Mouse (Mus musculus) cerebellum, postnatal 4 days (tissue): Measurements from ENCODE around the gene Gria4.
"Not testable (repeated sequence)": the region's sequence is repeated elsewhere in the genome, so short reads cannot be mapped to it uniquely, and the experiment has no call there.

Experiments used
- DNase-seq, 2 experiments: peaks; one replicate each; pipeline ENCODE4 v3.0.0; 2022; ENCODE audit warnings: low spot score in 2 of 2, mixed read lengths in 1 of 2

The Gria4 gene

DNA sequence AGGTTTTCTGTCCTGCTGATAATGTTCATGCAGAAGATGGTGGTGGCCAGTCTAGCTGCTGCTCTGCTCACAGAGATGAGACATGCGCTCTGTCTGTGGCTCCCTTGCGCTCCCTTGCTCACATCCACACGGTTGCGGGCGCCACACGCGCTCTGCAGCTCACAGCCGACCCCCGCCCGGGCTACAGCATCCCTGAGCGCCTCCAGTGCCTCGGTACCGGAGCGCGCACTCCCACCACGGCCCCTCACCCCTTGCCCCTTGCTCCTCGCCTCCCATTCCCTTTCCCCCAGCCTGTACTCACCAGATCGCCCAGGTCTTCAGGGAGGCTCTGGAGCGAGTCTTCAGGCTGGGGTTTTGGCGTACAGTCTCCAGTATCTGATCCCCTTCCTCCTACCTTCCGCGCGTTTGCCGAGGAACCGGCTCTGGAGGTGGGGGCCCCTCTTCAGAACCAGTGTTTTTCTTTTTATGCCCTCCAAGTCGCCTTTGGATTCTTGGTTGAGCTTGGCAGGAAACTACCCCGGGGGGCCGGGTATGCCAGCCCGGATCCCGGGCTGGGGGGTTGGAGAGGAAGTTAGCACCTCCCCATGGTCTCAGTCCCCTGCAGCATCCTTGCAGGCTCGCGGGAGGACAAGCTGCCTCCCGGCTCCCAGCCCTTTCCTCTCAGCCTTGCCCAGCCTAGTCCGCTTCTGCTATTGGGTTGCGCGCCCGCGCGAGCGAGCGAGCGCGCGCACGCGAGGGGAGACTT is at the start of gene Gria4:
Gria4 (minus strand) TSS at position 691 of the 745 bp plus-strand sequence.
- DNase-seq: peak; percentile 69 to 85

- not testable (repeated sequence) for DNase-seq
These were observed 14.9 kb upstream of the Gria4 start for GRCm38 (mm10) chr9:4810941-4811340.

DNA sequence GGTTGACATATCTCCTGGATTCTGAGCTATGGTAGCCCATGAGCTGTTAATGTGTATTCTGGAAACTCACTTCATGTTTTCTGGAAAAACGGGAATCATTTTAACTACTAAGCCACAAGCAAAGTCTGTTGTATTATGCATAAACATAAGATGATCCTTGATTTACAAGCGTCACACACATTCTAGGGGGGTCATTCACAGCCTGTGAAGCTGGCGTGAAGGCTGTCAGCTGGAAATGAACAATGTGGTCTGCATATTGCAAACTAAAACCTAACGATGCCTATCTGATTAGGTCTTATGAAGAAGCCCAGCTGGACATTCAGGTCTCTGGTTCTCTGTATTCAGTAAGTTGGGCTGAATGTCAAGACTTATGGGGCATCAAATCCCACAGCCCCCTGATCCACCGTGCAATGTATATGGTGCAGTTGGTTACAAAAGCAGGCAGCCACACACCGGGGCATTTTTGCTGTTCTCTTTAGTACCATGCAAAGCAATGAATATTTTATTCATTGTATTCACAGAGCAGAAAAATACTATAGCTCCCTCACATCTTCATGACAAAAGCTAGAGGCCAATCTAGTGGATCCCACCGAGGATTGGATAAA is 7.2 kb upstream of the Gria4 start:
- no peak for DNase-seq

DNA sequence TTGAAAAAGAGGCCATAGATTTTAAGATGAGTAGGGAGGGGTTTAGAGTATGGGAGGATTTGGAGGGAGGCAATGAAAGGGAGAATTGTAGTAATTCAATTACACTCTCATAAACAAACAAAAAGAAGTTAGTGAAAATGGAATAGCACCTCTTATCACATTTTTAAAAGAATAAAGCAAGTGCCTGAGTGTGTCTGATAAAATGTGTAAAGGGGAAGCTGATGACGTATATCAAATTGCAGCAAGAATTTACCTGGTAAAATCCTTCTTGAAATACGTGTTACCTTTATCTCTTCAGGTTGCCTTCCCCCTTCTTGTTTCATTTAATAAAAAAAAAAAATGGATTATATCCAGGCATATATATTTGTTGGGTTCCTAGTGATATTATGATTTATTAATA is 1.4 kb upstream of the Gria4 start:
- no peak for DNase-seq

DNA sequence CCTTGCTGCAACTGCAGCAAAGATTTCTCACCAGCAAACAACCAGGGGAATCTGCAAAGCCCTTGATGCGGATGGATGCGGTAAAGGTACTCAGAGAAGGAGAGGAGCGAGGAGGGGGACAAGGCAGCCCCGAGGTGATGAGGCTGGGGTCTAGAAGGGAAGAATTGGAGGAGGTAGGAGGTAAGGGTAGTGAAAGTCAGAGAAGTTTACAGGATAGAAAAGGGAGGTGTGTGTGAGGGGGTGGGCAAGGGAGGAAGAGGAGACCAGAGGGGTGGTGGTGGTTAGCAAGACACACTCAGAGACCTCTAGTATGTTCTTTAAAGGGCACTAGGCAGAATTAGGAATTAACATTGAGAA is 233 bp upstream of the Gria4 start:
- no peak for DNase-seq

DNA sequence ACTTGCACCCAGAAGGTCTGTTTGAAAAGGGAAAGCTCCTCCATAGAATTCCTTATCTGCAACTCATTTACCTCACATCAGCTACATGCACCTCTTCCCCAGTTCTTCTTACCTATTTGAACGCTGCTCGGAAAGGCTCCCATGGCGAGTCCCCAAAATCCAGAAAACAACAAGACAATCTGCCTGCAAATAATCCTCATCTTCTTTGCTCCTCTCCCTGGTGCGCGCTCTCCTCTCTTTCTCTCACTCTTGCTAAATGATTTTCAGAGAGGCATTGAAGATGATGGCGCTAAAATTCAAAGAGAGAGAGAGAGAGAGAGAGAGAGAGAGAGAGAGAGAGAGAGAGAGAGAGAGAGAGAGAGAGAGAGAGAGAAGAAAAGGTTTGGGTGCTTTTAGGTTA is 959 bp downstream of the Gria4 start:
- DNase-seq: peak in 1 of 2 experiments; percentile 14

DNA sequence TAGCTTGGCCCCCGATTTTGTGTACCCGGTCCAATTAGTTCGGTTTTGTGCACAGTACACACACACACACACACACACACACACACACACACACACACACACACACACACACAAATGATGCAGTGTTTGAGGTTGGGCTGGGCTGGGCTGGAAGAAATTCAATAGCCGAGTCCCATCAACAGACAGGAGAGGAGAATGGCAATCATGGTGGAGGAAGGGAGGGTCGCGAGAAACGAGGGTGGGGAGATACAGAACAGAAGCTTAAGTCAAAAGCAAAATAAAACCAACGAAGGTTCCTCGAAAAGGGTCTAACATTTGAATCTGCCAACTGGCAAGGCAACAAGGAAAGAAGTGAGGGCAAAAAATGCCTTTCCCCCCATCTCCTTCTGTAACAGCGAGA is 1.6 kb downstream of the Gria4 start:
- DNase-seq: peak in 1 of 2 experiments; percentile 26

- not testable (repeated sequence) for DNase-seq
These were observed 46.6 kb downstream of the Gria4 start for GRCm38 (mm10) chr9:4749407-4749806.

- DNase-seq: no peak
These were observed 81.9 kb downstream of the Gria4 start for GRCm38 (mm10) chr9:4714086-4714485.

- no peak for DNase-seq
These were observed 83.7 kb downstream of the Gria4 start for GRCm38 (mm10) chr9:4712367-4712766.

GRCm38 (mm10) chr9:4687149-4687548 is 108.9 kb downstream of the Gria4 start:
- DNase-seq: no peak

GRCm38 (mm10) chr9:4680244-4680643 is 115.8 kb downstream of the Gria4 start:
- DNase-seq: peak in 1 of 2 experiments; percentile 7

- DNase-seq: no peak
These were observed 116.9 kb downstream of the Gria4 start for GRCm38 (mm10) chr9:4679099-4679498.

- DNase-seq: no peak
These were observed 130.3 kb downstream of the Gria4 start for GRCm38 (mm10) chr9:4665691-4666090.

GRCm38 (mm10) chr9:4662421-4662820 is 133.6 kb downstream of the Gria4 start:
- DNase-seq: no peak

DNA sequence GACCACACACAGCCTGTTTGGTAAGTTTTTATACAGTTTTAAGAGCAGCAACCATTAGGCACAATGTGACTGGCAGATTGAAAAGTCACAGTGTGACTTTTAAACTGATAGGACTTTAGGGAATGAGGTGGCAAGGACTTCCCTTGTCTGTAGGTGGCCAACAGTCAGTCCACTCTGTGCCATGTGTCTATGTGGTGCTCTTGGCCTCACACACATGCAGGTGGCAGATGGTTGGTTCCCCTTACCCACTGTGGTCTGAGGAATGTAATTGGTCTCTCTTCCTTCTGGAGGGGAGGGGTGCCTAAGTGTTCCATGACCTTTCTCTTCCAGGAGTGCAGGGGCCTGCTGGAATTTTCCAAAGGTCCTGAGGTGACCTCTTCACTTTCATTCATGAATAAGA is 137.1 kb downstream of the Gria4 start:
- DNase-seq: no peak

DNA sequence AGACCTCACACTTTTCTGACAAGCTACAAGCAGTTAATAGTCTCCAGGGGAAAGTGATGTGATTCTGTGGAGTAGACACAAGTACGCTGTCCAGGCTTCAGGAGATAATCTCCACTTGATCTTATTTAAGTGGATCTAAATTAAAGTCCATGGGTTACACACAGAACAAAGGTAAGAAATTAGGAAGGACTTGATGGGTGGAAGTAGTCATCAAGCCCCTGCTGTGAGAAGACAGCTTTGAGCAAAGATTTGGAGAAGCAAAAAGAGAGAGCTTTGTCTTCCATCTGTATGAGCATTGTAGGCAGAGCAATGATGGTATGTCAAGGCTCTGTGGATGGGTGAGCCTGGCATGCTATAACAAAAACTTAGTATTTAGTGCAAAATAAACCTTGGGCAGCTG is 141.7 kb downstream of the Gria4 start:
- no peak for DNase-seq

- no peak for DNase-seq
These were observed 156.7 kb downstream of the Gria4 start for GRCm38 (mm10) chr9:4639192-4639900.

GRCm38 (mm10) chr9:4631910-4632309 is 164.1 kb downstream of the Gria4 start:
- DNase-seq: no peak

- no peak for DNase-seq
These were observed 180.7 kb downstream of the Gria4 start for GRCm38 (mm10) chr9:4615286-4615685.

- DNase-seq: no peak
These were observed 190.7 kb downstream of the Gria4 start for GRCm38 (mm10) chr9:4605354-4605753.

GRCm38 (mm10) chr9:4604236-4604635 is 191.8 kb downstream of the Gria4 start:
- DNase-seq: no peak

DNA sequence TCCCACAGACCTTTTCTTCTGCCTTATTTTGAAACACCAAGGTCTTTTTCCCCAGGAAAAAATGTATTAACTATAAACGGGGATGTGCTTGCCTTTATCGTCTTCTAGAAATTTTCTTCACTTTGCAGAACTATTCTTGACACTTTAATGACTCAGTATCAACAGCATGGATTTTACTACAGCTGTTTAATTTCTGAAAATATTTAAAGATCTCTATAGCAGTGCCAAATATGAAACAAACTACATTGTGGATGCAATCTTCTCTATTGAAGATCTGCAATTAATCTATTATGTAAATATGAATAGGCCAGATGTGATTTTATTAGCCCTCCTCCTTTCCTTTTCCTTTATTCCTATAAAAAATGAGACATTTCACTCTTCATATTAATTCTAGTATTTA is 194.2 kb downstream of the Gria4 start:
- no peak for DNase-seq
